Mouse (Mus musculus): Measurements from ENCODE around the gene Ndufb10. TPM values are rescaled to one million over a fixed set of nuclear protein-coding genes. Genes with fewer than 3 reads are reported as not detected.
A peak's percentile ranks its signal among the peaks of the same experiment; 100 is the strongest.

The Ndufb10 gene
- polyA plus RNA-seq, 1 experiment from 2014 or later, result 217 TPM

DNA sequence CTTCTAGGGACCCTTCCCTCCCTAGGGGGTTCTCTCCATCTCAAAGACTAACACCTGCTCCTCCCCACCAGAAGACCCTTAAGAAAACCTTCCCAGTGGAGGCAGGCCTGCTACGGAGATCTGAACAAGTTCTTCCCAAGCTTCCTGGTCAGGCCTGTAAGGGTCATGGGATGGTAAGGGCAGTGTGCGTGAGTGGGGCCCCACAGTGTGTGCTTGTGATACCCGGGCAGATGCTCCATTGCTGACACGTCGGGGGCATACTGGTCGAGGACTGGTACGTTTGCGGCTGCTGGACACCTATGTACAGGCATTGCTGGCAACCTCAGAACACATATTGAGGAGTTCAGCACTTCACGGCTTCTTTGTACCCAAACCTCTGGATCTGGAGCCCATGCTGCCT lies 25.6 kb downstream of the Ndufb10 start:
- H3K4me3 ChIP-seq, result no peak overlapping the region
- no peaks in the 10 kb centered on the region for H3K9me3 ChIP-seq
- 0 out of 2 replicates have a peak overlapping the region, but pooled peaks have one; percentile 0 for H3K4me2 ChIP-seq
- H3K9ac ChIP-seq, result 0 out of 2 replicates have a peak overlapping the region, but pooled peaks have one; percentile 8
- no peaks in the 10 kb centered on the region for H3K27me3 ChIP-seq
- WGBS, result 69% methylated on average over 9 of the region's 9 CpGs
- H3K27ac ChIP-seq, result no peak overlapping the region
- ATAC-seq (ENCODE audit: insufficient number of reproducible peaks, insufficient read depth, low FRiP score, low TSS enrichment, low read depth), result no peak
- peaks cover 31% of the 10 kb centered on the region for H3K4me1 ChIP-seq
- peaks cover 41% of the 10 kb centered on the region for H3K36me3 ChIP-seq

DNA sequence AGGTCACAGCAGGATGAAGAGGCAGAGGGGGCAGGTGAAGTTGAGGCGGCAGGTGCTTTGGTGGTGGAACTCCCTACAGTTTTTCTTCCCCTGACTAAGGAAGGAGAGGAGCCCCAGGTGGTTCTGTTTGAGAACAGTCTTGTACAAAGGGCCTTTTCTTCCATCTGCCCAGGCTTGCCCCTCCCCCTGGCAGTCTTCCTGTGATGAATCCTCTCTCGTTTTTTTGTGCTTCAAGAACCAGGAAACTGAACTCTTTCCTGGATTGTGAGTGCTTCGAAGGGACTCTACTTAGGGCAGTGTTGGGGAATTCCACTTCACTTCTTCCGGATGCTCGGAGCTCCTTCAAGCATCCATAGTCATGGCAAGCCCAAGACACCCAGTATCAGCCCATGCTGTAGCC lies 26.3 kb downstream of the Ndufb10 start:
- no peak overlapping the region for H3K4me3 ChIP-seq
- no peaks in the 10 kb centered on the region for H3K27me3 ChIP-seq
- 13% methylated on average over 5 of the region's 5 CpGs for WGBS
- no peaks in the 10 kb centered on the region for H3K9me3 ChIP-seq
- no peak for ATAC-seq (ENCODE audit: insufficient number of reproducible peaks, insufficient read depth, low FRiP score, low TSS enrichment, low read depth)
- 0 out of 2 replicates have a peak overlapping the region, but pooled peaks have one; percentile 0 for H3K4me2 ChIP-seq
- peaks cover 43% of the 10 kb centered on the region for H3K36me3 ChIP-seq
- no peak overlapping the region for H3K27ac ChIP-seq
- peaks cover 31% of the 10 kb centered on the region for H3K4me1 ChIP-seq
- H3K9ac ChIP-seq, result 0 out of 2 replicates have a peak overlapping the region, but pooled peaks have one; percentile 21

- H3K9ac ChIP-seq, result peak within 1 kb of the TSS; percentile 91
- H3K27me3 ChIP-seq, result peaks cover 3% of the 10 kb centered on the region
- peaks cover 36% of the 10 kb centered on the region for H3K36me3 ChIP-seq
- H3K4me1 ChIP-seq, result peaks cover 31% of the 10 kb centered on the region
- peak; percentile 86 for ATAC-seq (ENCODE audit: insufficient number of reproducible peaks, insufficient read depth, low FRiP score, low TSS enrichment, low read depth)
- peak within 1 kb of the TSS; percentile 82 for H3K4me3 ChIP-seq
- under 1% methylated on average over 75 of the region's 76 CpGs for WGBS
- H3K4me2 ChIP-seq, result peak within 1 kb of the TSS; percentile 77
- H3K9me3 ChIP-seq, result no peaks in the 10 kb centered on the region
- peak within 1 kb of the TSS; percentile 91 for H3K27ac ChIP-seq
Observed at GRCm38 (mm10) chr17:24696011-24696697, 28.1 kb downstream of the Ndufb10 start, which contains the start of the genes Gfer and Noxo1. Gfer (minus strand) TSS chr17:24696156. Noxo1 (plus strand) TSS chr17:24696234.

DNA sequence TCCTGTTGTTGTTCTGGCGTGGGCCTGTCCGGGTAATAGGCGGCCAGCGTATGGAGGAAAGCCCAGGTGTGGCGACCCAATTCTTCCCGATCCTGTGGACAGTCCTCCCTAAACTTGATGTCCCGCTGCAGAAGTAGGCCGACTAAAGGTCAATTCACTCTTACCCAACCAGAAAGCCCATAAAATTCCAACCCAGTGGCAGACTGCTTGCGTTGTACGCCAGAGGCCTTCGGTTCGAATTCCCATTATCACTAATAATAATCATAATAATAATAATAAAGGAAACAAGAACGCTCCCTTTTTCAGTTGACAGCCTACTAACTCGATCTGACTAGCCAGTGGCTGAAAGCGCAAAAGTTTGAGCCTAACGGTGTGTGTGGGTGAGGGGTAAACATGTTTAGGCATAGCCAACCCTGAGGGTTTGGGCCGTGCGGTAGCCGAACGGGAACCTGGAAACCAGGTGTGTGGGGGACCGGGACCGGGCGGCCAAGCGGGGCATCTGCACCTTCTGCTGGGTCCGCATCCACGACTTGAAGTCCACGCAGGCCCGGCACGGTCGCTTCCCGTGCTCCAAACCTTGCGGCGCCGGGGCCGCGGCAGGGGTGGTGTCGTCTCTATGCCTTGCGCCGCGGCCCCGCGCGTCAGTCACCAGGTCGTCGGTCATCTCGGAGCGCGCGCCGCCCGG lies 28.8 kb downstream of the Ndufb10 start:
- Histone ChIP-seq H3K4me1 (peaks cover 31% of the 10 kb centered on the region), H3K27ac (peak overlapping the region; percentile 91), H3K4me3 (peak overlapping the region; percentile 82), H3K9me3 (no peaks in the 10 kb centered on the region), H3K36me3 (peaks cover 29% of the 10 kb centered on the region), H3K9ac (peak overlapping the region; percentile 91), H3K27me3 (peaks cover 10% of the 10 kb centered on the region), H3K4me2 (peak overlapping the region; percentile 77)
- 6% methylated on average over 51 of the region's 51 CpGs for WGBS
- ATAC-seq (ENCODE audit: insufficient number of reproducible peaks, insufficient read depth, low FRiP score, low TSS enrichment, low read depth), result no peak

- WGBS, result 85% methylated on average over 5 of the region's 5 CpGs
- Histone ChIP-seq H3K4me3 (no peak overlapping the region), H3K4me1 (peaks cover 34% of the 10 kb centered on the region), H3K4me2 (no peak overlapping the region), H3K9ac (no peak overlapping the region), H3K27me3 (peaks cover 41% of the 10 kb centered on the region), H3K36me3 (peaks cover 16% of the 10 kb centered on the region), H3K9me3 (no peaks in the 10 kb centered on the region), H3K27ac (no peak overlapping the region)
- no peak for ATAC-seq (ENCODE audit: insufficient number of reproducible peaks, insufficient read depth, low FRiP score, low TSS enrichment, low read depth)
Observed at GRCm38 (mm10) chr17:24692385-24692784, 31.9 kb downstream of the Ndufb10 start.

DNA sequence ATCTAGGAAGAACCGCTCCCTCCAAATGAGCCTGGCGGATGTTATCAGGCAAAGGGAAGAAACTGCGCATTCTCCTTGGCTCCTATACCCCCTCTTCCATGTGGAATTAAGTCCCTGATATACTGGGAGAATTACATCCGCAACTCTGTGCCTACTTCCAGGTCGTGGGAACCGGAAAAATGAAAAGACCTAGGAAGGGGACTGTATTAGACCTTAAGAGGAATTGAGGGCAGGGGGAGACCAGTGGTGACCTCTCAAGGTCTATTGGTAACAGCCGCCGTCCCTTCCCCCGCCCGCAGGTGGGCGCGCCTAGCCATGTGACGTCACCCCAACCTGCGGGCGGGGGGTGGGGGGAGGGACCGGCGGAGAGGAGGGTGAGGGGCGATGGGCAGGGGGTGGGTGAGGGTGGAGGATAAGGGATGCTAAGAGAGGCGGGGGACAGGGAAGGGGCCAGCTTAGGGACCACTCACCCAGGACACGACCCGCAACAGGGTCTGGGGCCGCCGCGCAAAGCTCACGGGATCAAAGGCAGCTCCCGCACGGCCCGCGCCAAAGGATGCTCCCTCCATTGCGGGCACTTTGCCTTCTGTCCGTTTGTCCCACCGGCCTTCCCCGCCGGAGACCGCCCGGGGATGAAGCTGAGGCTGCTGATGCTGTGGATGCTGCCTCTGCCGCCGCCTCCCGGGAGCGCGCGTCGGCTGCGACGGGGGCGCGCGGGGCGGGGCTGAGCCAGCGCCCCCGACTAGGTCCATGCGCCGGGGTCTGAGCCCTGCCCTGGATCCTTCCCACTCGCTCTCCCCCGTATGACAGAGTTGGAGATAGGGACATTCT lies 34.8 kb downstream of the Ndufb10 start, which contains the start of gene Syngr3:
TSS of gene Syngr3 (minus strand) at position 705 of the 831 bp plus-strand sequence.
- Histone ChIP-seq H3K9me3 (no peaks in the 10 kb centered on the region), H3K9ac (peak within 1 kb of the TSS; percentile 65), H3K4me2 (peak within 1 kb of the TSS; percentile 75), H3K4me1 (peaks cover 21% of the 10 kb centered on the region), H3K4me3 (peak within 1 kb of the TSS; percentile 51), H3K27ac (no peak within 1 kb of the TSS), H3K27me3 (peaks cover 58% of the 10 kb centered on the region), H3K36me3 (peaks cover 16% of the 10 kb centered on the region)
- under 1% methylated on average over 50 of the region's 55 CpGs for WGBS
- ATAC-seq (ENCODE audit: insufficient number of reproducible peaks, insufficient read depth, low FRiP score, low TSS enrichment, low read depth), result peak; percentile 41; the same call in 1 of the 2 replicates

GRCm38 (mm10) chr17:24687599-24687998 lies 36.7 kb downstream of the Ndufb10 start:
- H3K4me2 ChIP-seq, result peak overlapping the region; percentile 55
- 19% methylated on average over 23 of the region's 23 CpGs for WGBS
- H3K4me3 ChIP-seq, result peak overlapping the region; percentile 31
- ATAC-seq (ENCODE audit: insufficient number of reproducible peaks, insufficient read depth, low FRiP score, low TSS enrichment, low read depth), result no peak
- H3K4me1 ChIP-seq, result peaks cover 21% of the 10 kb centered on the region
- H3K36me3 ChIP-seq, result peaks cover 8% of the 10 kb centered on the region
- H3K27ac ChIP-seq, result no peak overlapping the region
- peaks cover 58% of the 10 kb centered on the region for H3K27me3 ChIP-seq
- H3K9ac ChIP-seq, result peak overlapping the region; percentile 58
- H3K9me3 ChIP-seq, result no peaks in the 10 kb centered on the region

DNA sequence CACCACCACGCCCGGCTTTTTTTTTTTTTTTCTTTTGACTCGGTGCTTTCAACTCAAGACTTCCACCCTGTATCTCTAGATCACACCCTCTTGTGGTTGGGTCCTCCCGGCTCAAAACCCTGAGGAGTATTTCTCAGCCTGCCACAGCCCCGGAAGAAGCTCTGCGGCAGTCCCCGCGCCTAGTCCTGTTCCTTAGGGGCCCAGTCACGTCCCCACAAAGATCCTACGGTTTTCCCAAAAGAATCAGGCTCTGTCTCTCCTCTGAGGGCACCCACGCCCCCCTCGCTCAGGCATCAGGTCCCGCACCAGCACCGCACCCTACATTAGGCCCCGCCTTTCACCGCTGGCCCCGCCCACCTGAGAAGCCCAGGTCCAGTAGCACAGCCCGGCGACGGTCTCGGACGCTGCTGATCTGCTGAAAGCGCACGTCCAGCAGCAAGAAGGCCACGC lies 37.1 kb downstream of the Ndufb10 start:
- H3K9me3 ChIP-seq, result no peaks in the 10 kb centered on the region
- H3K4me3 ChIP-seq, result peak overlapping the region; percentile 31
- peak overlapping the region; percentile 58 for H3K9ac ChIP-seq
- peaks cover 21% of the 10 kb centered on the region for H3K4me1 ChIP-seq
- no peak overlapping the region for H3K27ac ChIP-seq
- peaks cover 5% of the 10 kb centered on the region for H3K36me3 ChIP-seq
- peak overlapping the region; percentile 55 for H3K4me2 ChIP-seq
- peaks cover 58% of the 10 kb centered on the region for H3K27me3 ChIP-seq
- 2% methylated on average over 25 of the region's 25 CpGs for WGBS
- no peak for ATAC-seq (ENCODE audit: insufficient number of reproducible peaks, insufficient read depth, low FRiP score, low TSS enrichment, low read depth)

- Histone ChIP-seq H3K4me3 (no peak overlapping the region), H3K4me2 (peak overlapping the region; percentile 44), H3K4me1 (peaks cover 21% of the 10 kb centered on the region), H3K9me3 (no peaks in the 10 kb centered on the region), H3K27ac (no peak overlapping the region), H3K9ac (no peak overlapping the region), H3K27me3 (peaks cover 58% of the 10 kb centered on the region), H3K36me3 (peaks cover 8% of the 10 kb centered on the region)
- ATAC-seq (ENCODE audit: insufficient number of reproducible peaks, insufficient read depth, low FRiP score, low TSS enrichment, low read depth), result no peak
- 29% methylated on average over 16 of the region's 16 CpGs for WGBS
Observed at GRCm38 (mm10) chr17:24686514-24686913, 37.8 kb downstream of the Ndufb10 start.

DNA sequence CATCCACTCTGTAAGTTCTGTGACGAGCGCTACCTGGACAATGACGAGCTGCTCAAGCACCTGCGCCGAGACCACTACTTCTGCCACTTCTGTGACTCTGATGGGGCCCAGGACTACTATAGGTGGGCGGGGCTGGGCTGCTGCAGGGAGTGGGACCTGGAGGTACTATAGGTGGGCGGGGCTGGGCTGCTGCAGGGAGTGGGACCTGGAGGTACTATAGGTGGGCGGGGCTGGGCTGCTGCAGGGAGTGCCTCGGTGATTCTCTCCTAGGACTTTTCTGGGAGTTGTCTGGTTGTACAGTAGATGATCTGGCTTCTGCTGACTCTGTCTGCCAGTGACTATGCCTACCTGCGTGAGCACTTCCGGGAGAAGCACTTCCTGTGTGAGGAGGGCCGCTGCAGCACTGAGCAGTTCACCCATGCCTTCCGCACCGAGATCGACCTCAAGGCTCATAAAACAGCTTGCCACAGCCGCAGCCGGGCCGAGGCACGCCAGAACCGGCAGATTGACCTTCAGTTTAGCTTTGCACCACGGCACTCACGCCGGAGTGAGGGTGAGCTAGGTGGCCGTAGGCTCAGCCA lies 46.7 kb downstream of the Ndufb10 start:
- Histone ChIP-seq H3K4me3 (no peak overlapping the region), H3K27me3 (no peaks in the 10 kb centered on the region), H3K9me3 (no peaks in the 10 kb centered on the region), H3K36me3 (peaks cover 64% of the 10 kb centered on the region), H3K4me1 (peaks cover 6% of the 10 kb centered on the region; the same call in 1 of the 2 replicates), H3K4me2 (no peak overlapping the region), H3K9ac (no peak overlapping the region), H3K27ac (no peak overlapping the region)
- WGBS, result 92% methylated on average over 24 of the region's 24 CpGs
- no peak for ATAC-seq (ENCODE audit: insufficient number of reproducible peaks, insufficient read depth, low FRiP score, low TSS enrichment, low read depth)

DNA sequence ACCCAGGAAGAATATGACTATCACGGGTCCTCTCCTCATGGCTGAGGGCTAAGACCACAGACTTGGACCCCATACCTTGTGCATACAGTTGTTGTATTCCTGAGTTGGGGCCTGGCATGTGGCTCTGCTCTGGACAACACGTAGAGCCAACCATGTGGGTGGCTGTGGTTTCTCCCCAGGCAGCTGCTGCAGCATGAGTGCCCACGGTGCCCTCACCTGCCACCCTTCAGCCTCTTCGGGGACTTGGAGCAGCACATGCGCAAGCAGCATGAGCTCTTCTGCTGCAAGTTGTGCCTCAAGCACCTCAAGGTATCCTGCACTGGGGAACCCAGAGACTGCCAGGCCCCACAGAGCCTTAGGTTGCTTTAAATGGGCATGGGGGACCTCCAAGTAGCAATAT lies 47.4 kb downstream of the Ndufb10 start:
- Histone ChIP-seq H3K9ac (no peak overlapping the region), H3K4me1 (peaks cover 13% of the 10 kb centered on the region), H3K27me3 (no peaks in the 10 kb centered on the region), H3K9me3 (no peaks in the 10 kb centered on the region), H3K4me2 (no peak overlapping the region), H3K27ac (no peak overlapping the region), H3K4me3 (no peak overlapping the region), H3K36me3 (peaks cover 59% of the 10 kb centered on the region)
- no peak for ATAC-seq (ENCODE audit: insufficient number of reproducible peaks, insufficient read depth, low FRiP score, low TSS enrichment, low read depth)
- WGBS, result 95% methylated on average over 5 of the region's 5 CpGs
